Mouse (Mus musculus): ENCODE results near the gene Nab2. TPM values are rescaled to one million over a fixed set of nuclear protein-coding genes. Genes with fewer than 3 reads are reported as not detected.

Nab2 gene
- total and polyA plus RNA-seq, 3 experiments, result 28.6 to 92.3 (median 41.0) TPM

- TF ChIP-seq GATA1 (IDR thresholded peaks at IDR 0.05; ENCODE audit: borderline replicate concordance, low read length), result no peak
- TF ChIP-seq GATA2 (IDR thresholded peaks at IDR 0.05; ENCODE audit: borderline replicate concordance, low read depth, low read length), result no peak
- TF ChIP-seq CTCF (IDR thresholded peaks at IDR 0.05; ENCODE audit: low read depth, low read length), result no peak
- no peak for TF ChIP-seq POLR2AphosphoS5 (IDR thresholded peaks at IDR 0.05; ENCODE audit: insufficient replicate concordance, low read depth, low read length)
- no peak for TF ChIP-seq TAL1 (conservative IDR thresholded peaks at IDR 0.05; ENCODE audit: low read depth, low read length)
- peaks cover 11% of the 10 kb centered on the region for H3K4me1 ChIP-seq (ENCODE audit: insufficient read depth, low read depth, low read length)
- no peaks in the 10 kb centered on the region for H3K36me3 ChIP-seq (replicated peaks)
- no peak for DNase-seq (ENCODE audit: low spot score)
- peaks cover 4% of the 10 kb centered on the region for H3K9me3 ChIP-seq (replicated peaks)
- peaks cover 65% of the 10 kb centered on the region for H3K27me3 ChIP-seq (ENCODE audit: insufficient read depth, low read length)
- no peak overlapping the region; the same call in 1 of the 2 replicates for H3K4me3 ChIP-seq (ENCODE audit: low read depth, low read length)
- ATAC-seq (ENCODE audit: extremely low read depth, insufficient number of reproducible peaks, low FRiP score, poor library complexity, severe bottlenecking), result no peak
Observed at GRCm38 (mm10) chr10:127621191-127622056, 46.9 kb downstream of the Nab2 start.

- peaks cover 11% of the 10 kb centered on the region for H3K4me1 ChIP-seq (ENCODE audit: insufficient read depth, low read depth, low read length)
- TF ChIP-seq CTCF (IDR thresholded peaks at IDR 0.05; ENCODE audit: low read depth, low read length) (no peak), GATA1 (IDR thresholded peaks at IDR 0.05; ENCODE audit: borderline replicate concordance, low read length) (no peak), GATA2 (IDR thresholded peaks at IDR 0.05; ENCODE audit: borderline replicate concordance, low read depth, low read length) (no peak), POLR2AphosphoS5 (IDR thresholded peaks at IDR 0.05; ENCODE audit: insufficient replicate concordance, low read depth, low read length) (no peak), TAL1 (conservative IDR thresholded peaks at IDR 0.05; ENCODE audit: low read depth, low read length) (no peak)
- no peak for ATAC-seq (ENCODE audit: extremely low read depth, insufficient number of reproducible peaks, low FRiP score, poor library complexity, severe bottlenecking)
- H3K27me3 ChIP-seq (ENCODE audit: insufficient read depth, low read length), result peaks cover 71% of the 10 kb centered on the region
- H3K9me3 ChIP-seq (replicated peaks), result no peaks in the 10 kb centered on the region; the same call in 1 of the 2 replicates
- no peaks in the 10 kb centered on the region for H3K36me3 ChIP-seq (replicated peaks)
- H3K4me3 ChIP-seq (ENCODE audit: low read depth, low read length), result no peak within 1 kb of the TSS; the same call in 1 of the 2 replicates
- no peak for DNase-seq (ENCODE audit: low spot score)
Observed at GRCm38 (mm10) chr10:127620406-127621190, 47.8 kb downstream of the Nab2 start, which contains the start of gene Lrp1. TSS of gene Lrp1 (minus strand) at chr10:127621148.

- no peak for ATAC-seq (ENCODE audit: extremely low read depth, insufficient number of reproducible peaks, low FRiP score, poor library complexity, severe bottlenecking)
- Histone ChIP-seq H3K4me3 (ENCODE audit: low read depth, low read length) (no peak overlapping the region), H3K27me3 (ENCODE audit: insufficient read depth, low read length) (peaks cover 77% of the 10 kb centered on the region), H3K36me3 (replicated peaks) (no peaks in the 10 kb centered on the region), H3K9me3 (replicated peaks) (no peaks in the 10 kb centered on the region; the same call in 1 of the 2 replicates), H3K4me1 (ENCODE audit: insufficient read depth, low read depth, low read length) (peaks cover 11% of the 10 kb centered on the region)
- DNase-seq (ENCODE audit: low spot score), result no peak
- no peak for TF ChIP-seq POLR2AphosphoS5 (IDR thresholded peaks at IDR 0.05; ENCODE audit: insufficient replicate concordance, low read depth, low read length)
- no peak for TF ChIP-seq TAL1 (conservative IDR thresholded peaks at IDR 0.05; ENCODE audit: low read depth, low read length)
- TF ChIP-seq GATA1 (IDR thresholded peaks at IDR 0.05; ENCODE audit: borderline replicate concordance, low read length), result no peak
Observed at GRCm38 (mm10) chr10:127619941-127620405, 48.4 kb downstream of the Nab2 start.

GRCm38 (mm10) chr10:127619119-127619721, 49.1 kb downstream of the Nab2 start:
- Histone ChIP-seq H3K36me3 (replicated peaks) (no peaks in the 10 kb centered on the region), H3K4me3 (ENCODE audit: low read depth, low read length) (no peak overlapping the region), H3K27me3 (ENCODE audit: insufficient read depth, low read length) (peaks cover 85% of the 10 kb centered on the region), H3K4me1 (ENCODE audit: insufficient read depth, low read depth, low read length) (peaks cover 13% of the 10 kb centered on the region), H3K9me3 (replicated peaks) (no peaks in the 10 kb centered on the region; the same call in 1 of the 2 replicates)
- no peak for TF ChIP-seq POLR2AphosphoS5 (IDR thresholded peaks at IDR 0.05; ENCODE audit: insufficient replicate concordance, low read depth, low read length)
- TF ChIP-seq CTCF (IDR thresholded peaks at IDR 0.05; ENCODE audit: low read depth, low read length), result no peak
- no peak for TF ChIP-seq GATA1 (IDR thresholded peaks at IDR 0.05; ENCODE audit: borderline replicate concordance, low read length)
- no peak for TF ChIP-seq GATA2 (IDR thresholded peaks at IDR 0.05; ENCODE audit: borderline replicate concordance, low read depth, low read length)
- no peak for TF ChIP-seq TAL1 (conservative IDR thresholded peaks at IDR 0.05; ENCODE audit: low read depth, low read length)
- no peak for DNase-seq (ENCODE audit: low spot score)
- no peak for ATAC-seq (ENCODE audit: extremely low read depth, insufficient number of reproducible peaks, low FRiP score, poor library complexity, severe bottlenecking)

GRCm38 (mm10) chr10:127618173-127618572, 50.2 kb downstream of the Nab2 start:
- no peak for ATAC-seq (ENCODE audit: extremely low read depth, insufficient number of reproducible peaks, low FRiP score, poor library complexity, severe bottlenecking)
- no peak for TF ChIP-seq TAL1 (conservative IDR thresholded peaks at IDR 0.05; ENCODE audit: low read depth, low read length)
- TF ChIP-seq POLR2AphosphoS5 (IDR thresholded peaks at IDR 0.05; ENCODE audit: insufficient replicate concordance, low read depth, low read length), result no peak
- no peak for TF ChIP-seq GATA2 (IDR thresholded peaks at IDR 0.05; ENCODE audit: borderline replicate concordance, low read depth, low read length)
- TF ChIP-seq GATA1 (IDR thresholded peaks at IDR 0.05; ENCODE audit: borderline replicate concordance, low read length), result no peak
- TF ChIP-seq CTCF (IDR thresholded peaks at IDR 0.05; ENCODE audit: low read depth, low read length), result no peak
- Histone ChIP-seq H3K4me3 (ENCODE audit: low read depth, low read length) (no peak overlapping the region), H3K36me3 (replicated peaks) (no peaks in the 10 kb centered on the region), H3K27me3 (ENCODE audit: insufficient read depth, low read length) (peaks cover 90% of the 10 kb centered on the region), H3K9me3 (replicated peaks) (no peaks in the 10 kb centered on the region), H3K4me1 (ENCODE audit: insufficient read depth, low read depth, low read length) (peaks cover 13% of the 10 kb centered on the region)
- DNase-seq (ENCODE audit: low spot score), result no peak
